Mouse (Mus musculus) midbrain, embryonic 14.5 days (tissue): ENCODE measurements around the gene Spata18. TPM values are rescaled to one million over a fixed set of nuclear protein-coding genes. Genes with fewer than 3 reads are reported as not detected.

Experiments used
- ATAC-seq: fragments of 200-750 bp; cut with Nextera tagmentation; 2 replicates; pipeline ENCODE4 v1.8.0; 2017; ENCODE audit warnings: moderate number of reproducible peaks, moderate library complexity; ENCODE audit not compliant: low FRiP score, low TSS enrichment
- DNase-seq: peaks from one replicate; pipeline ENCODE4 v3.0.0-alpha.2; 2015
- H3K27ac ChIP-seq: fragments of 300-500 bp; sonication (generic); replicated peaks from 2 replicates; pipeline ENCODE4 v1.5.1; 2014; ENCODE audit warnings: mild to moderate bottlenecking, low read depth, low read length, moderate library complexity
- H3K27me3 ChIP-seq: fragments of 300-500 bp; sonication (generic); 2 replicates; pipeline ENCODE4 v1.6.1; 2014; ENCODE audit warnings: low read length, control low read depth, mixed read lengths; ENCODE audit not compliant: control insufficient read depth, insufficient read depth
- H3K36me3 ChIP-seq: fragments of 300-500 bp; sonication (generic); 2 replicates; pipeline ENCODE4 v1.6.1; 2014; ENCODE audit warnings: low read length, control low read depth; ENCODE audit not compliant: control insufficient read depth, insufficient read depth
- H3K4me1 ChIP-seq: fragments of 300-500 bp; sonication (generic); 2 replicates; pipeline ENCODE4 v1.6.1; 2014; ENCODE audit warnings: mild to moderate bottlenecking, antibody characterized with exemption, low read length, control low read depth; ENCODE audit not compliant: control insufficient read depth, insufficient read depth
- H3K4me2 ChIP-seq: fragments of 300-500 bp; sonication (generic); 2 replicates; pipeline ENCODE4 v1.6.1; 2014; ENCODE audit warnings: mild to moderate bottlenecking, low read length, moderate library complexity
- H3K4me3 ChIP-seq: fragments of 300-500 bp; sonication (generic); replicated peaks from 2 replicates; pipeline ENCODE4 v1.5.1; 2014; ENCODE audit warnings: low read depth, low read length
- H3K9ac ChIP-seq: fragments of 300-500 bp; sonication (generic); replicated peaks from 2 replicates; pipeline ENCODE4 v1.6.1; 2014; ENCODE audit warnings: mild to moderate bottlenecking, low read length, moderate library complexity
- H3K9me3 ChIP-seq: fragments of 300-500 bp; sonication (generic); 2 replicates; pipeline ENCODE4 v1.6.1; 2016; ENCODE audit warnings: low read length, control low read depth, mixed read lengths; ENCODE audit not compliant: control insufficient read depth
- WGBS: fragments of 180-500 bp; shearing (Covaris S2); extraction: QIAGEN DNeasy Blood & Tissue Kit; methylation state at CpG from one replicate; pipeline ENCODE4 v1.1.7; 2014; 5-methylcytosine and 5-hydroxymethylcytosine counted together
- polyA plus RNA-seq: library from polyadenylated mRNA; unstranded; fragments of >200 nt; fragmentation: Nextera tagmentation; extraction: Ambion mirVana; gene quantifications from 2 replicates; pipeline ENCODE4 v1.2.1, GENCODE M21; 2014

Spata18 gene
- 0.21 TPM in 1 of 2 replicates, not detected in the other for polyA plus RNA-seq

GRCm38 (mm10) chr5:73651061-73651854, at the start of gene Spata18:
Gene Spata18 (plus strand): TSS chr5:73651379.
- H3K4me2 ChIP-seq: peak within 1 kb of the TSS; percentile 70
- DNase-seq: peak; percentile 62
- peaks cover 24% of the 10 kb centered on the region for H3K4me1 ChIP-seq
- no peaks in the 10 kb centered on the region for H3K36me3 ChIP-seq
- peak within 1 kb of the TSS; percentile 40 for H3K4me3 ChIP-seq
- ATAC-seq: 0 out of 2 replicates have a peak, but pooled peaks have one; percentile 24
- no peak within 1 kb of the TSS for H3K27ac ChIP-seq
- H3K27me3 ChIP-seq: peaks cover 57% of the 10 kb centered on the region
- no peaks in the 10 kb centered on the region for H3K9me3 ChIP-seq
- peak within 1 kb of the TSS; percentile 31; the same call in 1 of the 2 replicates for H3K9ac ChIP-seq
- under 1% methylated on average over 57 of the region's 57 CpGs for WGBS

GRCm38 (mm10) chr5:73602865-73603264, 48.3 kb upstream of the Spata18 start:
- DNase-seq (no peak), ATAC-seq (no peak)
- 85% methylated on average over 3 of the region's 3 CpGs for WGBS
- H3K9ac ChIP-seq: no peak overlapping the region
- H3K4me2 ChIP-seq: no peak overlapping the region
- 0 out of 2 replicates have a peak, but pooled peaks cover 7% of the 10 kb centered on the region for H3K9me3 ChIP-seq
- no peak overlapping the region for H3K4me3 ChIP-seq
- no peaks in the 10 kb centered on the region for H3K4me1 ChIP-seq
- H3K27me3 ChIP-seq: no peaks in the 10 kb centered on the region
- H3K36me3 ChIP-seq: no peaks in the 10 kb centered on the region
- no peak overlapping the region for H3K27ac ChIP-seq

GRCm38 (mm10) chr5:73604542-73604941, 46.6 kb upstream of the Spata18 start:
- no peak overlapping the region for H3K27ac ChIP-seq
- no peak overlapping the region for H3K9ac ChIP-seq
- 69% methylated on average over 6 of the region's 6 CpGs for WGBS
- no peaks in the 10 kb centered on the region for H3K36me3 ChIP-seq
- H3K27me3 ChIP-seq: no peaks in the 10 kb centered on the region
- no peak overlapping the region for H3K4me2 ChIP-seq
- 0 out of 2 replicates have a peak, but pooled peaks cover 7% of the 10 kb centered on the region for H3K9me3 ChIP-seq
- DNase-seq (no peak), ATAC-seq (no peak)
- H3K4me3 ChIP-seq: no peak overlapping the region
- H3K4me1 ChIP-seq: no peaks in the 10 kb centered on the region

- Histone ChIP-seq H3K9ac (no peak overlapping the region), H3K4me3 (no peak overlapping the region), H3K27me3 (no peaks in the 10 kb centered on the region), H3K27ac (no peak overlapping the region), H3K36me3 (no peaks in the 10 kb centered on the region), H3K4me2 (no peak overlapping the region), H3K4me1 (no peaks in the 10 kb centered on the region), H3K9me3 (peaks cover 7% of the 10 kb centered on the region; the same call in 1 of the 2 replicates)
- ATAC-seq: no peak
- DNase-seq: no peak
- 86% methylated on average over 6 of the region's 6 CpGs for WGBS
These were observed 46.2 kb upstream of the Spata18 start for GRCm38 (mm10) chr5:73604964-73605363.

- no peak overlapping the region for H3K27ac ChIP-seq
- no peaks in the 10 kb centered on the region for H3K36me3 ChIP-seq
- H3K4me2 ChIP-seq: no peak overlapping the region
- no peak overlapping the region for H3K4me3 ChIP-seq
- WGBS: 94% methylated on average over 4 of the region's 4 CpGs
- H3K27me3 ChIP-seq: no peaks in the 10 kb centered on the region
- DNase-seq: no peak
- no peak for ATAC-seq
- H3K9me3 ChIP-seq: peaks cover 7% of the 10 kb centered on the region; the same call in 1 of the 2 replicates
- H3K9ac ChIP-seq: no peak overlapping the region
- H3K4me1 ChIP-seq: no peaks in the 10 kb centered on the region
These were observed 40.1 kb upstream of the Spata18 start for GRCm38 (mm10) chr5:73611071-73611470.

- Histone ChIP-seq H3K36me3 (no peaks in the 10 kb centered on the region), H3K27ac (no peak overlapping the region), H3K4me2 (no peak overlapping the region), H3K27me3 (no peaks in the 10 kb centered on the region), H3K9me3 (no peaks in the 10 kb centered on the region; the same call in 1 of the 2 replicates), H3K4me3 (no peak overlapping the region), H3K4me1 (no peaks in the 10 kb centered on the region), H3K9ac (no peak overlapping the region)
- DNase-seq: no peak
- WGBS: 94% methylated on average over 8 of the region's 8 CpGs
- no peak for ATAC-seq
These were observed 37.9 kb upstream of the Spata18 start for GRCm38 (mm10) chr5:73613296-73613695.

GRCm38 (mm10) chr5:73615211-73615610, 36.0 kb upstream of the Spata18 start:
- Histone ChIP-seq H3K4me3 (no peak overlapping the region), H3K9me3 (no peaks in the 10 kb centered on the region; the same call in 1 of the 2 replicates), H3K4me1 (no peaks in the 10 kb centered on the region), H3K9ac (no peak overlapping the region), H3K4me2 (no peak overlapping the region), H3K36me3 (no peaks in the 10 kb centered on the region), H3K27ac (no peak overlapping the region), H3K27me3 (no peaks in the 10 kb centered on the region)
- ATAC-seq (no peak), DNase-seq (no peak)
- WGBS: 79% methylated on average over 7 of the region's 7 CpGs

GRCm38 (mm10) chr5:73618969-73619368, 32.2 kb upstream of the Spata18 start:
- H3K4me2 ChIP-seq: no peak overlapping the region
- DNase-seq (no peak), ATAC-seq (no peak)
- H3K9me3 ChIP-seq: no peaks in the 10 kb centered on the region
- H3K27me3 ChIP-seq: no peaks in the 10 kb centered on the region
- H3K9ac ChIP-seq: no peak overlapping the region
- no peaks in the 10 kb centered on the region for H3K36me3 ChIP-seq
- no peaks in the 10 kb centered on the region for H3K4me1 ChIP-seq
- H3K4me3 ChIP-seq: no peak overlapping the region
- WGBS: 83% methylated on average over 1 of the region's 1 CpGs
- H3K27ac ChIP-seq: no peak overlapping the region

GRCm38 (mm10) chr5:73625505-73625904, 25.7 kb upstream of the Spata18 start:
- WGBS: 84% methylated on average over 1 of the region's 1 CpGs
- Histone ChIP-seq H3K27ac (no peak overlapping the region), H3K4me2 (no peak overlapping the region), H3K9me3 (no peaks in the 10 kb centered on the region), H3K27me3 (no peaks in the 10 kb centered on the region), H3K4me1 (no peaks in the 10 kb centered on the region), H3K36me3 (no peaks in the 10 kb centered on the region), H3K4me3 (no peak overlapping the region), H3K9ac (no peak overlapping the region)
- ATAC-seq (no peak), DNase-seq (no peak)
